Mouse (Mus musculus) forelimb bud, embryonic 11.5 days (tissue): ENCODE data around the gene Il1r1.

Experiments used
- DNase-seq: peaks from one replicate; pipeline ENCODE4 v3.0.0-alpha.2; 2012; ENCODE audit warnings: low read depth, low spot score

Il1r1 gene

GRCm38 (mm10) chr1:40362784-40363183 lies 137.9 kb downstream of the Il1r1 start:
- DNase-seq = no peak
